Mouse (Mus musculus): ENCODE measurements around the gene Gtf2i.

GRCm38 (mm10) chr5:134275556-134275955 lies 39.0 kb downstream of the Gtf2i start:
- TF ChIP-seq POLR2A (IDR thresholded peaks at IDR 0.05; ENCODE audit: insufficient read length, low read depth): no peak
- no peak for TF ChIP-seq POLR2AphosphoS2 (IDR thresholded peaks at IDR 0.05; ENCODE audit: insufficient read length, low read depth)
- TF ChIP-seq MYOG (IDR thresholded peaks at IDR 0.05; ENCODE audit: control insufficient read depth in 1 of 3, insufficient read depth in 1 of 3, insufficient read length in 2 of 3, low read depth in 2 of 3): no peak
- no peak for TF ChIP-seq TCF3 (IDR thresholded peaks at IDR 0.05; ENCODE audit: insufficient read length, low read depth)
